Mouse (Mus musculus) cerebellum, postnatal 14 days (tissue): ENCODE data around the gene Hinfp.
"Not testable (repeated sequence)": the region's sequence is repeated elsewhere in the genome, so short reads cannot be mapped to it uniquely, and the experiment has no call there.

Experiments used
- DNase-seq, 2 experiments: peaks; one replicate each; pipeline ENCODE4 v3.0.0; 2021; ENCODE audit warnings: mixed read lengths in 2 of 2

Gene Hinfp

GRCm38 (mm10) chr9:44311136-44312134, 6.0 kb upstream of the Hinfp start:
- DNase-seq: no peak

DNA sequence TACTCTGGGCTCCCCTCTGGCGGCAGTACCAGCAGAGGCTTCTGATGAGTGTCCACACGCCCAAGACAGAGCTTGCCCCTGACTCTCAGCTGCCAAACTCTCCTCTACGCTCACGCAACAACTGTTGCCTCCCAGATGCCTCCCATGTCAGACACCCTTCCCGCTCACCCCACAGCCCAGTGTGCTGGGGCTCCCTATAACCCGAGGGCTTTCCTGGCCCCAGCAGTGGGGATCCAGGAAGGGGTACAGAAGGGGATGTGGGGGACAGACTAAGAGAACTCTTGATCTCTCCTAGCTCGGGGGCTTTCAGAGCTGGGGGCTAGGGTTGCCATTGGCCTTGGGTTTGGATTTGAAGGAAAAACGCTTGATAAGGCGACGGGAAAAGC, 5.3 kb upstream of the Hinfp start:
- no peak for DNase-seq

DNA sequence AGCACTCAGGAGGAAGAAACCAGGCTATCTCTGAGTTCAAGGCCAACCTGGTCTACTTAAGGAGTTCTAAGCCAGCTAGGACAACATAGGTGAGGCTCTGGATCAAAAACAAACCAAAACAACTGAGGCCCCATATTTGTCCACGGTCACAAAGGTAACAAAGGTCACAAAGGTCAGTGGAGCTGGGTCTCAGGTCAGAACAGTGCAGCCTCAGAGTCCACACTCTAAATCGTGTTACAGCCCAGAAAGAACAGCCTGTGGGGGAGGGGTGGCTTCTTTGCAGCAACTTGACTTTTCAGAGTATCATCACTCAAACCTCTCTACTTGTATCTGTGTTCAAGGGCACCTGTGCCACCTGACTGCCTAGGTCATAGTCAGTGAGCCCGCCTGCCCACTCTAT, 4.3 kb upstream of the Hinfp start:
- DNase-seq: no peak

DNA sequence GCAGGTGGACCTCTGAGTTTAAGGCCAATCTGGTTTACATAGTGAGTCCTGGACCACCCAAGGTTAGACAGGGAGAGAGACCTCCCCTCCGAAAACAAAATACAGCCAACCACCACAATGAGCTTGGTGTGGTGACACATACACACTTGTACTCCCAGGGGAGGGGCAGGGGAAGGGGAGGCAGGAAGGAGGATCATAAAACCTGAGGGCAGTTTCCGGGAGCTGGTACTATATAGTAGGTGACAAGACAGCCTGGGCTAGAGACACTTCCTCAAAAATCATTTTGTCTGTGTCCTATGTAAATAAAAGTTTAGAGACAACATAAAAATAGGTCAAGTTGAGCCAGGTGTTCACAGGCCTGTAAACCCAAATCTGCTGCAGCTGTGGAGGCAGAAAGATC, 1.8 kb upstream of the Hinfp start:
- no peak for DNase-seq

GRCm38 (mm10) chr9:44306532-44306931, 1.1 kb upstream of the Hinfp start:
- DNase-seq: no peak

DNA sequence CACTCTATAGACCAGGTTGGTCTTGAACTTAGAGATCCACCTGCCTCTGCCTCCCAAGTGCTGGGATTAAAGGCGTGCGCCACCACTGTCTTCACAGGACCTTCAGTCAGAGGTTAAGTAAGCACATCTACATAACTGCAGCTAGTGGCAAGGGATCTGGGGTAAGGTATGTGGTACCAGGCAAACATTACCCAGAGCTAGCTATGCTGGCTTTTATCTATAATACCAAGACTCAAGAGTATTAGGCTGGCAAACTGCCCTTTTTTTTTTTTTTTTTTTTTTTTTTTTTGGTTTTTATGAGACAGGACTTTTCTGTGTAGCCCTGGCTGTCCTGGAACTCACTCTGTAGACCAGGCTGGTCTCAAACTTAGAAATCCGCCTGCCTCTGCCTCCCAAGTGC, 5.5 kb downstream of the Hinfp start:
- DNase-seq: not testable (repeated sequence)

GRCm38 (mm10) chr9:44292490-44292889, 13.0 kb downstream of the Hinfp start:
- peak; percentile 64 to 78 for DNase-seq

DNA sequence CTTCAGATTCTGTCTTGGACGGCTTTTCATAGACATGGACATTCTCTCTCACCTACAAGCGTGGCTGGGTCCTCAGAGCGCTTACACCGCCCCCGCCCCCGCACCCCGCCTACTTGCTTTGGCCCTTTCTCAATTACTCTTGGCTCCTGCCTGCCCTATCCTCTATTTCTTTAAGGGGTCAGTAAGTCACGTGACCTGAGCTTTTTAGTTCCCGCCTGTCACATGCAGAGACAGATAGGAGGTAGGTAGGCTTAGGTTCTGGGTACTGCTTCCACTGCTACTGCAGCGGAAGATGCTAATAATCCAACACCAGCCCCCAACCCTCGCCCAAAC, 16.5 kb downstream of the Hinfp start:
- peak; percentile 29 to 40 for DNase-seq

DNA sequence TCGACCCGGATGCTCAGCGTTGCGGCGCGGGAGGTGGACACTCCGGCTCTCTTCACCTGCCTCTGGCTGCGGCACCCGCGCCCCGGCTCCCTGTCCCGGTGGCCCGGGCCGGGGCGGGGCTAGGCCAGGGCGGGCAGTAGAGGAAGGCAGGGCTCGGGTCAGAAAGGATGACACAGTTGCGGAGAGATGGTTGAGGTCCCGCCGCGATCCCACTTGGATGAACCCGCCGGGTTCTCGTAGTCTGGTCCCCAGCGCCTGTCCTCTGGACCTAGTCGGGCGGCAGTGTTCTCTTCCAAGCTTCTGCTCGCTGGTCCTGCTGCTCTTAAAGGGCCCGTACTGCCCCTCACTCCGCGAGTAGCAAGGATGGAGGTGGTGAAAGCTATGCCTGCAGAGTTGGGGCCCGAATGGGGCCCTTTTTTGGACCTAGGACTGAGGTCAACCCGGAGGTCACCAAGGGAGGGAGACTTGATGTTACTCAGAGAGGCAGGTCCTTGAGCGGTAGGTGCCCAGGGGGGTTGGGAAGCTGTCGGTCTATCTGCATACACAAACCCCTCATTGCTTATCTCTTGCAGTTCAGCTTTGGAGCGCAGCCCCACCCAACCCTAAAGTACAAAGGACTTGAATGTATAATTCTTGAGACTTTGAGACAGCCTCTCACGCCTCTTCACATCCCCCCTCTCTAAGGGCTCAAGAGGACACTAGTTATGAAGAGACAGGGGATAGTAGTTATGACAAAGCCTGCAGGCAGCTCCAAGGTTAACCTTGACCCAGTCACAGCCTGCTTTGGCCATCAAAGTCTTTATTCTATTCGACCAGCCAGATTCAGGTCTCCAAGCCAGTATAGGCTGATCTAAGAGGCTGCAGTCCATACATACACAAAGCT, 17.2 kb downstream of the Hinfp start, which contains the start of gene Abcg4:
Gene Abcg4, minus strand, starts transcription at position 540 of the 883 bp plus-strand sequence.
- DNase-seq: peak; percentile 67 to 72

- peak; percentile 56 to 64 for DNase-seq
These were observed 17.9 kb downstream of the Hinfp start for GRCm38 (mm10) chr9:44287401-44288075.

DNA sequence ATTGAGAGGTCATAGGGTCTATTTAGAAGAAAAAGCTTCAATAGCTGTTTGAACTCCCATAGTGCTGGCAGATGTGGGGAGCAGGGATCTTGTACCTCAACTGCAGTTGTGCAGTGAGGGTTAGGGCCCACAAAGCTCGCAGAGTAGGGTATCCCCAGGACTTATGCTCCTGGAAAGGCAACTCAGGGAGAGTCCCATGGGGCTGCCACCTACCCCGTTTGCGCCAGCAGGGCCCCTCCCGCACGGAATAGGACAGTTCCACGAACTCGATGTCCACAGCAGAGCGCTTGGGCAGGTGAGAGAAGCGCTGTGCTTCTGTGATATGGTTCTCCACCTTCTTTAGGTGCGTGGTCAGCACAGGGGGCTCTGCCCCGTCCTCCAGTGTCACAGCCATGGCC, 18.5 kb downstream of the Hinfp start:
- peak in 1 of 2 experiments; percentile 33 for DNase-seq

GRCm38 (mm10) chr9:44286256-44286850, 19.1 kb downstream of the Hinfp start:
- DNase-seq: no peak

- DNase-seq: no peak
These were observed 22.3 kb downstream of the Hinfp start for GRCm38 (mm10) chr9:44283183-44283582.

GRCm38 (mm10) chr9:44269973-44270372, 35.5 kb downstream of the Hinfp start:
- DNase-seq: no peak

DNA sequence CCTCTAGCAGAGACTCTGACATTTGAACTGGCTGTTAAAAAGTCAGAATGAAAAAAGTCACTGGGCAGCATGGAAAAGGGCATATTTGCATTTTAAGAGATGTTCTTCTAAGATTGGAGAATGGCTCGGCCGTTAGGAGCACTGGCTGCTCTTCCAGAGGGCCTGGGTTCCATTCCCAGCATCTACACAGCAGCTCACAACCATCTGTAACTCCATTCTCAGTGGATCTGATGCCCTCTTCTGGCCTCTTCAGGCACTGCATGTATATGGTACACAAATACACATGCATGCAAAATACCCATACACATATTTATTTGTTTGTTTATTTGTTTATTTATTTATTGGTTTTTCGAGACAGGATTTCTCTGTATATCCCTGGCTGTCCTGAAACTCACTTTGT, 36.4 kb downstream of the Hinfp start:
- peak; percentile 47 to 66 for DNase-seq

DNA sequence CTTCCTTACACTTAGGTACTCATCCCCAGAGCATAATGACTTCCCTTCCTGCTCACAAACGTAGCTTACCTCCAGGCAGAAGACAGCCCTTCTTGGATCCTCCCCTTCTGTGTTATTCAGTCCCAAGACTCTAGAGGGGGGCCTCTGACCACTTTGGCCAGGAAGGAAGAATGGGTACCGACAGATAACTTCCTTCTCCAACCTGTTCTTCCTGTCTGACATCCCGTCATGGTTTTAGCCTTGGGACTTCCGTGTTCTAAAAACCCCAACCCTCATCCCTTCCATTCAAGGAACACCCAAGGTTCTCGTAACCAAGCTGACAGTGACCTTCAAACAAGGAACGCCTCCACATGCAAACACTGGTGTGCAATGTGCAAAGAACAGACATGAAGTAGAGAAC, 37.0 kb downstream of the Hinfp start, which contains the start of gene Nlrx1:
Gene Nlrx1, minus strand, starts transcription at position 168 of the 400 bp plus-strand sequence.
- no peak for DNase-seq

DNA sequence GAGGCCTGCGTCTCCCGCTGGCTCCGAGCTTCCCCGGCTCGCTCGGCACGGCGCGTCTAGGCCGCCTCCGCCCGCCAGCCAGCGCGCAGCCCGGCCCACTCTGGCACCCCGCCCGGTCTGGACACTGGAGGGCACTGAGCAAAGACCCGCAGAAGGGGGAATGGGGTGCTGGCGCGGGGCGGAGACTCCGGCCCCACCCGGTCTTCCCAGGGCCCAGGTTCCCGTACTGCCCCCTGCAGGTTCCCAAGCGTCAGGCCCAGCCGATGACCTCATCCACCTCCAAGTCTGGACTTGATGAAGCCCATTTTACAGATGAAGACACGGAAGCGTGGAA, 37.5 kb downstream of the Hinfp start:
- DNase-seq: peak; percentile 82 to 88

GRCm38 (mm10) chr9:44267319-44268026, 38.0 kb downstream of the Hinfp start:
- no peak for DNase-seq

- DNase-seq: no peak
These were observed 38.8 kb downstream of the Hinfp start for GRCm38 (mm10) chr9:44266478-44267226.

GRCm38 (mm10) chr9:44261388-44261787, 44.1 kb downstream of the Hinfp start:
- no peak for DNase-seq

GRCm38 (mm10) chr9:44259014-44259413, 46.5 kb downstream of the Hinfp start:
- no peak for DNase-seq
